Mouse (Mus musculus) kidney, postnatal 0 days (tissue): ENCODE results near the gene Krt33a. TPM values are rescaled to one million over a fixed set of nuclear protein-coding genes. Genes with fewer than 3 reads are reported as not detected.

Experiments used
- ATAC-seq: fragments of 200-750 bp; cut with Nextera tagmentation; replicated peaks from 2 replicates; pipeline ENCODE4 v1.8.0; 2017; ENCODE audit warnings: low read depth, moderate number of reproducible peaks, moderate TSS enrichment, moderate library complexity; ENCODE audit not compliant: low FRiP score
- DNase-seq: peaks from one replicate; pipeline ENCODE4 v3.0.0-alpha.2; 2016; ENCODE audit warnings: low spot score
- H3K27ac ChIP-seq: fragments of 300-500 bp; sonication (generic); 2 replicates; pipeline ENCODE4 v1.5.1; 2014; ENCODE audit warnings: mild to moderate bottlenecking
- H3K27me3 ChIP-seq: fragments of 300-500 bp; sonication (generic); 2 replicates; pipeline ENCODE4 v1.6.1; 2014; ENCODE audit warnings: low read length, mixed read lengths; ENCODE audit not compliant: insufficient read depth
- H3K36me3 ChIP-seq: fragments of 300-500 bp; sonication (generic); 2 replicates; pipeline ENCODE4 v1.6.1; 2014; ENCODE audit warnings: low read length, mixed read lengths; ENCODE audit not compliant: insufficient read depth
- H3K4me1 ChIP-seq: fragments of 300-500 bp; sonication (generic); replicated peaks from 2 replicates; pipeline ENCODE4 v1.6.1; 2014; ENCODE audit warnings: antibody characterized with exemption, low read length, mixed read lengths; ENCODE audit not compliant: insufficient read depth
- H3K4me2 ChIP-seq: fragments of 300-500 bp; sonication (generic); 2 replicates; pipeline ENCODE4 v1.6.1; 2014; ENCODE audit warnings: mild to moderate bottlenecking, low read length, moderate library complexity, mixed read lengths
- H3K4me3 ChIP-seq: fragments of 300-500 bp; sonication (generic); replicated peaks from 2 replicates; pipeline ENCODE4 v1.5.1; 2014; ENCODE audit warnings: low read depth, low read length
- H3K9ac ChIP-seq: fragments of 300-500 bp; sonication (generic); 2 replicates; pipeline ENCODE4 v1.6.1; 2014; ENCODE audit warnings: low read depth, low read length
- H3K9me3 ChIP-seq: fragments of 300-500 bp; sonication (generic); replicated peaks from 2 replicates; pipeline ENCODE4 v1.6.1; 2016; ENCODE audit warnings: low read length, inconsistent platforms, mixed read lengths
- CTCF ChIP-seq: IDR thresholded peaks from 2 replicates; pipeline ENCODE4 v1.5.1; 2016; ENCODE audit warnings: antibody characterized with exemption, low read depth, mild to moderate bottlenecking, moderate library complexity
- WGBS: fragments of 180-500 bp; shearing (Covaris S2); extraction: QIAGEN DNeasy Blood & Tissue Kit; methylation state at CpG from one replicate; pipeline ENCODE4 v1.1.7; 2014; 5-methylcytosine and 5-hydroxymethylcytosine counted together
- polyA plus RNA-seq: library from polyadenylated mRNA; unstranded; fragments of >200 nt; fragmentation: Nextera tagmentation; extraction: Ambion mirVana; gene quantifications from 2 replicates; pipeline ENCODE4 v1.2.1, GENCODE M21; 2015

Gene Krt33a
- polyA plus RNA-seq, 1 experiment from 2014 or later, result not detected

GRCm38 (mm10) chr11:99982731-99983130 lies 33.3 kb downstream of the Krt33a start:
- 88% methylated on average over 9 of the region's 9 CpGs for WGBS
- Histone ChIP-seq H3K36me3 (no peaks in the 10 kb centered on the region), H3K4me2 (no peak overlapping the region), H3K4me3 (no peak overlapping the region), H3K4me1 (no peaks in the 10 kb centered on the region), H3K27me3 (no peaks in the 10 kb centered on the region), H3K9ac (no peak overlapping the region), H3K27ac (no peak overlapping the region), H3K9me3 (no peaks in the 10 kb centered on the region)
- TF ChIP-seq CTCF, result no peak
- ATAC-seq (no peak), DNase-seq (no peak)

GRCm38 (mm10) chr11:99978953-99979352 lies 37.1 kb downstream of the Krt33a start, which contains the start of gene Krtap29-1:
Gene Krtap29-1, minus strand, starts transcription at chr11:99979053.
- DNase-seq (no peak), ATAC-seq (no peak)
- 61% methylated on average over 5 of the region's 5 CpGs for WGBS

GRCm38 (mm10) chr11:99965961-99966360 lies 50.1 kb downstream of the Krt33a start:
- H3K9me3 ChIP-seq, result no peaks in the 10 kb centered on the region
- ATAC-seq (no peak), DNase-seq (no peak)
- 57% methylated on average over 2 of the region's 2 CpGs for WGBS
- H3K4me1 ChIP-seq, result no peaks in the 10 kb centered on the region
- H3K27ac ChIP-seq, result no peak overlapping the region
- TF ChIP-seq CTCF, result no peak
- no peak overlapping the region for H3K4me2 ChIP-seq
- no peaks in the 10 kb centered on the region for H3K36me3 ChIP-seq
- H3K9ac ChIP-seq, result no peak overlapping the region
- H3K27me3 ChIP-seq, result no peaks in the 10 kb centered on the region
- no peak overlapping the region for H3K4me3 ChIP-seq

More at GRCm38 (mm10) chr11:99978953-99979352, 37.1 kb downstream of the Krt33a start, which contains the start of gene Krtap29-1:
- no peak for TF ChIP-seq CTCF
- Histone ChIP-seq H3K4me3 (no peak within 1 kb of the TSS), H3K9me3 (no peaks in the 10 kb centered on the region), H3K27ac (no peak within 1 kb of the TSS), H3K27me3 (no peaks in the 10 kb centered on the region), H3K4me2 (no peak within 1 kb of the TSS), H3K36me3 (no peaks in the 10 kb centered on the region), H3K9ac (no peak within 1 kb of the TSS), H3K4me1 (no peaks in the 10 kb centered on the region)

DNA sequence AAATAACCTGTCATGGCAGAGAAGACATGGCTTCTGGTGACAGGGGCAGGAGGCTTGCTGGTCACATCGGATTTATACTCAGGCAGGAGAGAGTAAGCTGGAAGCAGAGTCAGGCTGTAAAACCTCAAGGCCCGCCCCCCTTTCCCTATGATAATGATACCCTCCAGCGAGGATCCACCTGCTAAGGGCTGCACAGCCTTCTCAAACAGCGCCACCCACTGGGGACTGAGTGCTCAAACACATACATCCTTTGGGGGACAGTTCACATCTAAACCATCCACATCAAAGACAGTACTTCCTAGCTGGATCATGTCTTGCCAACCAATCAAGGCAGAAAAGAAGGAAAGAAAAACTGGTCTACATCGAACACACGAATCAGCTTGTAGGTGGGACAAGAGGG lies 51.8 kb downstream of the Krt33a start:
- H3K27me3 ChIP-seq, result no peaks in the 10 kb centered on the region
- H3K4me1 ChIP-seq, result no peaks in the 10 kb centered on the region
- H3K27ac ChIP-seq, result no peak overlapping the region
- no peak overlapping the region for H3K9ac ChIP-seq
- peak; percentile 19; the same call in 1 of the 2 replicates for TF ChIP-seq CTCF
- no peak overlapping the region for H3K4me3 ChIP-seq
- no peak overlapping the region for H3K4me2 ChIP-seq
- no peak for DNase-seq
- H3K36me3 ChIP-seq, result no peaks in the 10 kb centered on the region
- ATAC-seq, result no peak
- no peaks in the 10 kb centered on the region for H3K9me3 ChIP-seq
- WGBS, result 45% methylated on average over 6 of the region's 6 CpGs

Other genes with a start within 250 kb of the Krt33a start
- gene Gm11595, start 243.3 kb downstream of the Krt33a start, polyA plus RNA-seq, result not detected in 2 replicates
- gene Krtap4-8, start 235.5 kb downstream of the Krt33a start, polyA plus RNA-seq, result not detected in 2 replicates
- not detected in 2 replicates for gene Krtap4-9, start 231.0 kb downstream of the Krt33a start, polyA plus RNA-seq
- gene Gm11596, start 222.7 kb downstream of the Krt33a start, polyA plus RNA-seq, result not detected in 2 replicates
- gene Gm11569, start 217.3 kb downstream of the Krt33a start, polyA plus RNA-seq, result not detected in 2 replicates
- gene Gm11554, start 211.8 kb downstream of the Krt33a start, polyA plus RNA-seq, result not detected in 2 replicates
- gene Krtap4-13, start 206.3 kb downstream of the Krt33a start, polyA plus RNA-seq, result not detected in 2 replicates
- not detected in 2 replicates for gene Gm11564, start 200.5 kb downstream of the Krt33a start, polyA plus RNA-seq
- gene 2300003K06Rik, start 178.1 kb downstream of the Krt33a start, polyA plus RNA-seq, result not detected in 2 replicates
- gene Krtap4-16, start 164.6 kb downstream of the Krt33a start, polyA plus RNA-seq, result not detected in 2 replicates
- gene Gm11568, start 158.3 kb downstream of the Krt33a start, polyA plus RNA-seq, result not detected in 2 replicates
- not detected in 2 replicates for gene Gm11559, start 151.7 kb downstream of the Krt33a start, polyA plus RNA-seq
- not detected in 2 replicates for gene Krtap9-1, start 142.8 kb downstream of the Krt33a start, polyA plus RNA-seq
- not detected in 2 replicates for gene Gm11567, start 137.0 kb downstream of the Krt33a start, polyA plus RNA-seq
- not detected in 2 replicates for gene Krtap31-1, start 108.3 kb downstream of the Krt33a start, polyA plus RNA-seq
- not detected in 2 replicates for gene Gm11565, start 101.5 kb downstream of the Krt33a start, polyA plus RNA-seq
- not detected in 2 replicates for gene Krtap31-2, start 79.9 kb downstream of the Krt33a start, polyA plus RNA-seq
- gene Krtap9-5, start 67.7 kb downstream of the Krt33a start, polyA plus RNA-seq, result not detected in 2 replicates
- not detected in 2 replicates for gene Krtap29-1, start 37.2 kb downstream of the Krt33a start, polyA plus RNA-seq
- gene Krtap16-1, start 29.6 kb downstream of the Krt33a start, polyA plus RNA-seq, result not detected in 2 replicates
- gene Krtap17-1, start 22.2 kb downstream of the Krt33a start, polyA plus RNA-seq, result not detected in 2 replicates
- gene Krt33b, start 13.7 kb upstream of the Krt33a start, polyA plus RNA-seq, result not detected in 2 replicates
- gene Krt34, start 25.3 kb upstream of the Krt33a start, polyA plus RNA-seq, result not detected in 2 replicates
- not detected in 2 replicates for gene Krt31, start 34.3 kb upstream of the Krt33a start, polyA plus RNA-seq
- gene Krt32, start 72.0 kb upstream of the Krt33a start, polyA plus RNA-seq, result not detected in 2 replicates
- gene Krt35, start 80.0 kb upstream of the Krt33a start, polyA plus RNA-seq, result not detected in 2 replicates
- gene Krt36, start 89.4 kb upstream of the Krt33a start, polyA plus RNA-seq, result 0.78 and 1.2 TPM in 2 replicates
- 0.08 and 0.10 TPM in 2 replicates for gene Krt13, start 105.4 kb upstream of the Krt33a start, polyA plus RNA-seq
- 2.9 and 3.0 TPM in 2 replicates for gene Krt15, start 119.7 kb upstream of the Krt33a start, polyA plus RNA-seq
- 90.5 and 94.0 TPM in 2 replicates for gene Krt19, start 132.5 kb upstream of the Krt33a start, polyA plus RNA-seq
- gene Krt9, start 177.0 kb upstream of the Krt33a start, polyA plus RNA-seq, result not detected in 2 replicates
- 2.7 and 4.3 TPM in 2 replicates for gene Krt14, start 191.3 kb upstream of the Krt33a start, polyA plus RNA-seq
- not detected in 2 replicates for gene Krt16, start 232.7 kb upstream of the Krt33a start, polyA plus RNA-seq
- 0.12 and 0.17 TPM in 2 replicates for gene Krt17, start 244.8 kb upstream of the Krt33a start, polyA plus RNA-seq